Mouse (Mus musculus) stomach, embryonic 16.5 days (tissue): ENCODE results near the gene Gm11634. TPM values are rescaled to one million over a fixed set of nuclear protein-coding genes. Genes with fewer than 3 reads are reported as not detected.
"Not testable (repeated sequence)": the region's sequence is repeated elsewhere in the genome, so short reads cannot be mapped to it uniquely, and the experiment has no call there.

ENCODE experiments used
- ATAC-seq: fragments of 200-750 bp; cut with Nextera tagmentation; 2 replicates; pipeline ENCODE4 v1.8.0; 2017; ENCODE audit warnings: moderate number of reproducible peaks, moderate TSS enrichment; ENCODE audit not compliant: insufficient read depth, low FRiP score
- H3K27ac ChIP-seq: fragments of 300-500 bp; sonication (generic); 2 replicates; pipeline ENCODE4 v1.5.1; 2014; ENCODE audit warnings: low read length
- H3K27me3 ChIP-seq: fragments of 300-500 bp; sonication (generic); 2 replicates; pipeline ENCODE4 v1.6.1; 2014; ENCODE audit warnings: low read length, control low read depth, mixed read lengths; ENCODE audit not compliant: control insufficient read depth, insufficient read depth
- H3K36me3 ChIP-seq: fragments of 300-500 bp; sonication (generic); 2 replicates; pipeline ENCODE4 v1.6.1; 2014; ENCODE audit warnings: low read length; ENCODE audit not compliant: control insufficient read depth, insufficient read depth
- H3K4me1 ChIP-seq: fragments of 300-500 bp; sonication (generic); 2 replicates; pipeline ENCODE4 v1.6.1; 2014; ENCODE audit warnings: low read length, control low read depth, mixed read lengths; ENCODE audit not compliant: control insufficient read depth, insufficient read depth
- H3K4me2 ChIP-seq: fragments of 300-500 bp; sonication (generic); 2 replicates; pipeline ENCODE4 v1.6.1; 2014; ENCODE audit warnings: low read depth, low read length, mixed read lengths
- H3K4me3 ChIP-seq: fragments of 300-500 bp; sonication (generic); replicated peaks from 2 replicates; pipeline ENCODE4 v1.5.1; 2014; ENCODE audit warnings: mild to moderate bottlenecking, low read length
- H3K9ac ChIP-seq: fragments of 300-500 bp; sonication (generic); 2 replicates; pipeline ENCODE4 v1.6.1; 2014; ENCODE audit warnings: low read length
- H3K9me3 ChIP-seq: fragments of 300-500 bp; sonication (generic); replicated peaks from 2 replicates; pipeline ENCODE4 v1.6.1; 2016; ENCODE audit warnings: low read length, control low read depth; ENCODE audit not compliant: control insufficient read depth
- WGBS: fragments of 180-500 bp; shearing (Covaris S2); extraction: QIAGEN DNeasy Blood & Tissue Kit; methylation state at CpG from one replicate; pipeline ENCODE4 v1.1.7; 2014; 5-methylcytosine and 5-hydroxymethylcytosine counted together
- polyA plus RNA-seq: library from polyadenylated mRNA; unstranded; fragments of >200 nt; fragmentation: Nextera tagmentation; extraction: Ambion mirVana; gene quantifications from 2 replicates; pipeline ENCODE4 v1.2.1, GENCODE M21; 2015

Gm11634 gene
- not detected in 2 replicates for polyA plus RNA-seq

- H3K4me1 ChIP-seq, result no peaks in the 10 kb centered on the region
- WGBS, result 73% methylated on average over 6 of the region's 6 CpGs
- H3K36me3 ChIP-seq, result no peaks in the 10 kb centered on the region
- H3K4me3 ChIP-seq, result no peak within 1 kb of the TSS
- no peaks in the 10 kb centered on the region for H3K27me3 ChIP-seq
- H3K4me2 ChIP-seq, result no peak within 1 kb of the TSS
- no peak within 1 kb of the TSS for H3K9ac ChIP-seq
- no peak within 1 kb of the TSS for H3K27ac ChIP-seq
- ATAC-seq, result no peak
- no peaks in the 10 kb centered on the region for H3K9me3 ChIP-seq
Observed at GRCm38 (mm10) chr11:101599156-101599555, at the start of gene Gm11634. Gene Gm11634 (minus strand): TSS chr11:101599256.

- not testable (repeated sequence) for H3K4me3 ChIP-seq, H3K9ac ChIP-seq, H3K27me3 ChIP-seq, H3K36me3 ChIP-seq, ATAC-seq, H3K4me2 ChIP-seq, H3K27ac ChIP-seq, H3K9me3 ChIP-seq, H3K4me1 ChIP-seq
- WGBS, result 94% methylated on average over 10 of the region's 10 CpGs
Observed at GRCm38 (mm10) chr11:101647093-101647492, 48.0 kb upstream of the Gm11634 start.

GRCm38 (mm10) chr11:101646283-101646794 is 47.3 kb upstream of the Gm11634 start:
- not testable (repeated sequence) for H3K9me3 ChIP-seq, ATAC-seq
- WGBS, result 11% methylated on average over 13 of the region's 16 CpGs

DNA sequence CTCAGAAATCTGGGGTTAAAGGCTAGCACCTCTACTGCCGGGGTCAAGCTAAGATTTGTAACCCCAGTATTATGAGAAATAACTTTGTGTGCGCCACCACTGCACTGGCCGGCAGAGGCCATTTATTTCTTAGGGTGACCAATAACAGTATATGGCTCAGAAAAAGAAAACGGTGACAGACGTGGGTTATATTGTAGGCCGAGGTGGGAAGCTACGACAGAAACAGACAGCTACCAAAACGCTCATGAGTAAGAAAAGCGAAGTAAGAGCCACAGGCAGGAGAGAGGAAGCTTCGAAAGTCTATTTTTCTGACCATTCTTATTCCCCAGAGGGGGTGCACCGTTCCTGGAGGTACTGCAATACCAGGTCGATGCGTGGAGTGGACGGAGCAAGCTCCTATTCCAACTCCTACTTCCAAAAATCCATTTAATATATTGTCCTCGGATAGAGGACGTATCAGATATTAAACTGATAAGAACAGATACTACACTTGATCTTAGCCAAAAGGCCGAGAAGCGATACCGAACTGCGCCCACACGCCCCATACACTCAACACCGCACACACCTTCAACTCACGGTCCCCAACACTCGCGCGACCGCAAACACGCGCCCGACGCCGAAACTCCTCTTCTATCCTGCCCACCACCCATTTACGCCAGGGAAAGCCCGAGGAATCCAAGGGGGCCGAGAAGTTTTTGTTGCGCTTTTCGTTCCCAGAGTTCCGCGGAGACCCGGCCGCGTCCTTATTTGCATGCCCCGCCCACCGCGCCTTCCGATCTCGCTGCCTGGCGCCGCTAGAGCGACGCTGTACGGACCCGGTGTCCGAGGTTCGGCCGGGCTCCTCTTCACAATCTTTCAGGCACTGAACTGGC is 46.6 kb upstream of the Gm11634 start:
- Histone ChIP-seq H3K4me3 (peak overlapping the region; percentile 32), H3K4me2 (peak overlapping the region; percentile 45), H3K27ac (peak overlapping the region; percentile 73), H3K9ac (peak overlapping the region; percentile 66; the same call in 1 of the 2 replicates)
- under 1% methylated on average over 43 of the region's 56 CpGs for WGBS
- H3K4me1 ChIP-seq, H3K36me3 ChIP-seq, H3K27me3 ChIP-seq, H3K9me3 ChIP-seq: not testable (repeated sequence)
- peak; percentile 81 for ATAC-seq

More at GRCm38 (mm10) chr11:101646283-101646794, 47.3 kb upstream of the Gm11634 start:
- H3K4me2 ChIP-seq, result peak overlapping the region; percentile 45
- H3K9ac ChIP-seq, result peak overlapping the region; percentile 66
- H3K36me3 ChIP-seq, H3K4me1 ChIP-seq, H3K27me3 ChIP-seq: not testable (repeated sequence)
- peak overlapping the region; percentile 73 for H3K27ac ChIP-seq
- H3K4me3 ChIP-seq, result peak overlapping the region; percentile 32

DNA sequence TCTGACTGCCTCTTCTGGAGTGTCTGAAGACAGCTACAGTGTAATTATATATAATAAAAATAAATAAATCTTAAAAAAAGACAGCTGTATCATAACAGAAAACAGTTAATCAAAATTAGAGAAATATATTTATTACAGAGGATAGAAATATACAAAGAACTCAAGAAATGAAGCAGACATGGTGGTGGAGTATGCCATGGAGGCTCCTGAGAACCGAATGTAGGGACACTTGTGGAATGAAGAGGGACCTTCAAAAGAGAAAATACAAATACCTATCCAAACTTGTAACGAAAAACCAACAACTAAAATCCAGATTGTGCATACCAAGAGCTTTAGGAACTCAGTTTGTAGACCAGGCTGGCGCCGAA is 46.0 kb upstream of the Gm11634 start:
- H3K4me3 ChIP-seq, H3K36me3 ChIP-seq, H3K9me3 ChIP-seq, H3K9ac ChIP-seq, H3K4me2 ChIP-seq, H3K4me1 ChIP-seq, H3K27me3 ChIP-seq, ATAC-seq: not testable (repeated sequence)
- WGBS, result 0% methylated on average over 4 of the region's 4 CpGs
- peak overlapping the region; percentile 46; the same call in 1 of the 2 replicates for H3K27ac ChIP-seq

DNA sequence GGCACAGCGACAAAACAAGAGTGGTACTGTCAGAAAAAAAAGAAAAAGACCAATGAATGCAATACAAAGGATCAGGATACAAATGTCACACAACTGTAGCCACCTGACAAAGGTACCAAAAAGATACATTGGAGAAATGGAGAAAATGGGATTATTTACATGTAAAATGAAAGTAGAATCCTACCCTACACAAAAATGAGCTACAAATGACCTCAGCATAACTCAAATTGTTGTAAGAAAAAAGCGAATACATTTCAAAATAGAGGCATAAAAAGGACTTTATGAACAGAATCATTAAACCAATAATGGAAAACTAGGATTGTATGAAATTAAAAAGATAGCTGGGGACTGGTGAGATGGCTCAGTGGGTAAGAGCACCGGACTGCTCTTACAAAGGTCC is 45.5 kb upstream of the Gm11634 start:
- H3K9me3 ChIP-seq, result no peaks in the 10 kb centered on the region
- no peaks in the 10 kb centered on the region for H3K36me3 ChIP-seq
- no peak overlapping the region for H3K4me2 ChIP-seq
- no peak overlapping the region for H3K27ac ChIP-seq
- no peak overlapping the region for H3K4me3 ChIP-seq
- no peak for ATAC-seq
- H3K4me1 ChIP-seq, result 0 out of 2 replicates have a peak, but pooled peaks cover 2% of the 10 kb centered on the region
- H3K9ac ChIP-seq, result no peak overlapping the region
- WGBS, result 51% methylated on average over 3 of the region's 3 CpGs
- no peaks in the 10 kb centered on the region for H3K27me3 ChIP-seq

GRCm38 (mm10) chr11:101642931-101643330 is 43.9 kb upstream of the Gm11634 start:
- 46% methylated on average over 5 of the region's 5 CpGs for WGBS
- Histone ChIP-seq H3K27ac (no peak overlapping the region), H3K27me3 (no peaks in the 10 kb centered on the region), H3K9me3 (no peaks in the 10 kb centered on the region), H3K4me3 (no peak overlapping the region), H3K36me3 (no peaks in the 10 kb centered on the region), H3K4me2 (no peak overlapping the region), H3K4me1 (0 out of 2 replicates have a peak, but pooled peaks cover 2% of the 10 kb centered on the region), H3K9ac (no peak overlapping the region)
- ATAC-seq, result no peak

GRCm38 (mm10) chr11:101641710-101642642 is 42.9 kb upstream of the Gm11634 start:
- H3K36me3 ChIP-seq, H3K4me1 ChIP-seq, H3K9ac ChIP-seq, H3K27me3 ChIP-seq, H3K9me3 ChIP-seq: not testable (repeated sequence)
- peak; percentile 85 for ATAC-seq
- H3K4me2 ChIP-seq, result 0 out of 2 replicates have a peak overlapping the region, but pooled peaks have one; percentile 50
- peak overlapping the region; percentile 70 for H3K27ac ChIP-seq
- H3K4me3 ChIP-seq, result peak overlapping the region; percentile 38; the same call in 1 of the 2 replicates
- WGBS, result 5% methylated on average over 13 of the region's 26 CpGs
